Mouse (Mus musculus) frontal cortex, postnatal 10 days (tissue): ENCODE measurements around the gene Rcor3.

ENCODE experiments used
- DNase-seq, 2 experiments: peaks; one replicate each; pipeline ENCODE4 v3.0.0; 2022; ENCODE audit warnings: low spot score in 2 of 2, mixed read lengths in 1 of 2

Rcor3 gene

DNA sequence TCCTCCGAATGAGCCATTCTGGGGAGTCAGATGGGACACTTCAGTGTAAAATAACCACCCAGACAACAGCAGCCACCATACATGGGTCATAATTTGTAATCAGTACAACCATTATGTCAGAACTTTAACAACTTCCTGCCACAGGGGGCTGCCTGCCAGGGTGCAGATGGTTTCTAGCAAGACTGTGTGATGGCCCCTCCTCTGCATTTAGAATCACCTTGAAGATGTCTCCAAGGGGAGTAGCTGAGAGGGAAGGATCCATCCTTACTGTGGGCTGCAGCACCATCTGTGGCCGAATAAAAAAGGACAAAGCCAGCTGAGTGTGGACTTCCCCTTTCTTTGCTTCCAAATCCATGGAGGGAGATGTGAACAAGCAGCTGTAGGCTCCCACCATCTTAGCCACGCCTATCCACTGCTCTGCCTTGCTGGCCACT is 67.2 kb downstream of the Rcor3 start:
- DNase-seq: no peak

DNA sequence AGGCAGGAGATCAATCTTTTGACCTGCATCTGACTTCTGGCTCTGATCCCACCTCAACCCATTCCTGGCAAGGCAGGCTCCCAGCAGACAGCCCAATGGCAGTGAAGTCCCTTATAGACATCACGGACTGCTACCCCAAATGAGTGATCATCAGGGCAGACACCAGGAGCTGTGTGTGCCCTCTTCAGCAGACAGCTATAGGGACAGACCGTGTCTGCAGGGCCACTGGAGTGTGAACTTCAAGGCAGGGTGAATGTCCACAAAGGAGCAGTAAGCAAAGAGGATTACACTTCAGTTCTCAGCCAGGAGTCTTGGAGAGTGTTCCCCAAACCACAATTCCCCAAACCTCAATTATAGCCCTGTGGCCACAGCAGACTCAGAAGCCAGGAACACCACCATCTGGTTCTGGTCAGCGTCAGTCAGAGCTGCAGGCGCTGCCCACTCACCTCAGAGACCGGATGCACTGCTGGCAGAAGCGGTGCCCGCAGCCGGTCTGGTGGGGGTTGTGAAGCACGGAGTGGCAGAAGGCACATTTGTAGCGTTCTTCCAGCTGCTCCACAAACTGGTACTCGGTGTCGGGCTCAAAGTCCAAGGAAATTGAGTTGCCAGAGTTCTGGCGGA is 67.8 kb downstream of the Rcor3 start:
- DNase-seq: no peak

DNA sequence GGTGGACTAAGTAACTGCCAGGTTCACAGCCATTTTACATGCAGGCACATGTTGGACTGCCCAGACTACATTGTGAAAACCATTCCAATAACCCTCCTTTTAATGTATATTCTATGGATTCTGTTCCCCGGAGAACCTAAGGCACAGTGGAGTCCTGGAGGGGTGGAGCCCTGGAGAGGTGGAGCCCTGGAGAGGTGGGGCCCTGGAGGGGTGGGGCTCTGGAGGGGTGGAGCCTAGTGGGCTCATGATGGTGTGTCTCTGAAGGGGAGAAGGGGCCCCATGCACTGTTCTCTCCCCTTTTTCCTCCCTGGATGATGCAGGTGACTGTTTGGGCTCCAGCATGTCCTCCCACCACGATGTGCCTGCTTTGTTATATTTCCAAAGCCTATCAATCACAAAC is 69.7 kb downstream of the Rcor3 start:
- DNase-seq: no peak

DNA sequence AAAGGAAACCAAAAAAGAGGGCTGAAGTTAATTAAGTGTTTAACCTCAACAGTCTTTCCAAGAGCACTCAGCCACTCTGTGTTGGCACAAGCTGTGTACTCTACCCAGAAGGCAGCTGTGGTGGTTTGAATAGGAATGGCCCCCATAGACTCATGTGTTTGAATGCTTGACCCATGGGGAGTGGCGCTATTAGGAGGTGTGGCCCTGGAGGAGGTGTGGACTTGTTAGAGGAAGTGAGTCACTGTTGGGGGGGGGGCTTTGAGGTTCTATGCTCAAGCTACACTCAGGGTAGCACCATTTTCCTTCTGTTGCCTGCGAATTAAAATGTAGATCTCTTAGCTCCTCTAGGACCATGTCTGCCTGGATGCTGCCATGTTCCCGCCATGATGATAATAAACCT is 70.9 kb downstream of the Rcor3 start:
- no peak for DNase-seq

DNA sequence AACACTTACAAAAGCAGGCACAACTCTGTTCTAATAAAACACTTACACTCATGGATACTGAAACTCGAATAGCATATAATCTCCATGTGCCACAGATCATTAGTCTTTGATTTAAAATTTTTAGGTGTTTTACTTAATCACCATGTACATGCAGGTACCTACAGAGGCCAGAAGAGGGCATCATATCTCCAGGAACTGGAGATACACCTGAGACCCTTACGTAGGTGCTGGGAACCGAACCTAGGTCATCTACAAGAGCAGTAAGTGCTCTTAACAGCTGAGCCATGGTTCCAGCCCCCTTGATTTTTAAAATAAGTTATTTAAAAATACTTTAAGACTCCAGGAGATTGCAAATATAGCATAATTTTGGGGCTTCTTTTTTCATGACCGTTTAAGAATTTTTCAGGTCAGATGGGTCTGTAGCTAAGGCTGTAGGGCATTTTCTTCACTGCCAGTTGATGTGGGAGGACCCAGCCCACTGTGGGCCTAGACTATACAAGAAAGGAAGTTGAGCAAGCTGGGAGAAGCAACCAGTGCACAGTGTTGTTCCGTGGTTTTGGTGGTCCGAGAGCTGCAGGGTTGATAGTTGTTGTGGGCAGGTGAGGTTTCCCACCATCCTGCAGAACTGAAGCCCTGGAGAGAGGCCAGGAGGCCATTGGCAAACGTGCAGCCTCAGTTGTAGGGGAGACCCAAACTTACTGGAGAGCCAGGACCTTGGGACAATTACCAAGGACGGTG is 74.5 kb downstream of the Rcor3 start:
- no peak for DNase-seq

DNA sequence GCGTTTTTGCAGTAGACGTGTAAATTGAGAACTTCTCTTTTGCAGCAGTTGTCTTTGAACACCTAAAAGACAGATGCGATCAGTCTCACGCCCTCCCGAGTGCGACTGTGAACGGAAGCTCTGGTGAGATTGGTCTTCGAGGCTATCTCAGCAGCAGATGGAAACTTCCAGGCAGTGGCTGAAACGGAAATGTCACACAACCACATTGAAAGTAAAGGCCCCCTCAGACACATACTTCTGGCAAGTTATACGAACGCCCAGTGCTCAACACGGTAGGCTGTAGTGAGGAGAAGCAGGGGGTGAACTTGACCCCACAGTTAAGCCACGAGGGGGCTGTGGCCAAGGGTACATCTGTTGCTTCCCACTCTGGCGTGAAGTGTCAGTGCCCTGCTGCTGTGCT is 75.2 kb downstream of the Rcor3 start:
- no peak for DNase-seq

DNA sequence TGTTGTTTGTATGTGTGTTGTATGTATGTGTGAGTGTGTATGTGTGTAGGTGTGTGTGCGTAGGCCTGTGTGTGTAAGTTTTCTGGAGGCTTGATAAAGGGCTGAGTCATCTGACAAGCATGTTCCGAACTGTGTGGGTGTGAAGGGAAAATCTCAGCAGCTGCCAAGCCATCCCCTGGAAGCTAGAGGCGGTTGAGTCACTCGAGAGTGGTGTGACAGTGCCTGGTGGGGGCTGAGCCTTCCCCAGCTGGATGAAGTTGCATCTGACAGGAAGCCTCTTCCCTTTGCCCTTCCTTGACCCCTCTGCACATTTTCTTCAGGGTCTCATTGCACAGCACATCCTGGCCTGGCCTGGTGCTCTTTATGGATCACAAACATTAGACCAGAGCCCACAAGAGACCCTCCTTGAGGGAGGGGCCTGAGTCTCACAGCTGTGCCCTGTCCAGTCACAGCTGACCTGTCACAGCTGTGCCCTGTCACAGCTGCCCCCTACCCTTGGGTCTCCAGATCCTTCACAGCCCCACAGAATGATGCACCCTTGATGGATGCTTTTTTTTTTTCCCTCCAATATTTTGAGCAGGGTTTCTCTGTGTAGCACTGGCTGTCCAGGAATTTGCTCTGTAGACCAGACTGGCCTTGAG is 76.1 kb downstream of the Rcor3 start:
- DNase-seq: peak; percentile 46 to 68

DNA sequence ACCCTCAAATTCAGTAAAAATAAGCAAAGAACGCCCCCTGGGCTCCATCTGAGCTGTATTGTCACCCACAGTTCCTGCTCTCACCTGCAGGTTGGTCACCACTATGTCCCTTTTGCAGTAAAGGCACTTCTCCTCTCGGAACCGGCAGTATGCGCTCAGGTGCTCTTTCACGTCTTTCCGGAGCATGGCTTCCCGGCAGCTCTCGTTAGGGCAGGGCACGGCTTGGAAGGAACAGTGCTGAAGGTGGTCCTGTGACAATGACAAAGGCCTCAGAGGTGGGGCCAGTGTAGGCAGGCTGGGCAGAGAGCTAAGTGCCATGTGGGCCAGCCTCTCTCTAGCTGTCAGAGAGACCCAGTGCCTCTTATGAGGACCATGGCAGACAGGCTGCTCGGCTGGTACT is 79.0 kb downstream of the Rcor3 start:
- no peak for DNase-seq

DNA sequence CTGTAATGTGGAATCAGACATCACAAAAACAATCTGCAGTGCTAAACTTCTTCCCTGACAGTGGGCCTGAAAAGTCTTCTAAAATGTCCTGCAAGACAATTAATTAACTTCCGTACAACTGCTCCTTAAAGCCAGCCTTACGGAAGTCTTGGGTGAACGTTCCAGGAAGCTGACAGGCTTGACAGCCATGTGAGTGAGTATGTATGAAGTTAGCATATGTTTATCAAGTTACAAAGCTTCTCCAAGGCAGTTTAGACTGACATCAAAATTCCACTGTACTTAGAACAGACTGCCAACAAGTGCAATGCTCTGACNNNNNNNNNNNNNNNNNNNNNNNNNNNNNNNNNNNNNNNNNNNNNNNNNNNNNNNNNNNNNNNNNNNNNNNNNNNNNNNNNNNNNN is 84.1 kb downstream of the Rcor3 start:
- no peak for DNase-seq

DNA sequence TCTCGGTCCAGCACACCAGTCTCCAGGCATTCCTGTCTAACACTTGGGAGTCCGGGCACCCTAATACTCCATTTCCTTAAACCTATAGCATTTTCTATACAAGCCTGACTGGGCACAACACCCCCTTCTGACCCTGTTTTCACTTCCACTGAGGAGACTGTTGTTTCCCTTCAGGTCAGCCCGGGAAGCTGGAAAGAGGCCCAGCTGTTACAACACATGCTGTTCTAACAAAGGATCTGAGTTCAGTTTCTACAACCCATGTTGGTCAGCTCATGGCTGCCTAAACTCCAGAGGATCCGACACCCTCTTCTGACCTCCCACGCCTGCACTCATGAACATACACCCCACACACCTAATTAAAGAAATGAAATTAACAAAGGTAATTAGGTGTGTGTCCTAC is 84.9 kb downstream of the Rcor3 start:
- DNase-seq: no peak

DNA sequence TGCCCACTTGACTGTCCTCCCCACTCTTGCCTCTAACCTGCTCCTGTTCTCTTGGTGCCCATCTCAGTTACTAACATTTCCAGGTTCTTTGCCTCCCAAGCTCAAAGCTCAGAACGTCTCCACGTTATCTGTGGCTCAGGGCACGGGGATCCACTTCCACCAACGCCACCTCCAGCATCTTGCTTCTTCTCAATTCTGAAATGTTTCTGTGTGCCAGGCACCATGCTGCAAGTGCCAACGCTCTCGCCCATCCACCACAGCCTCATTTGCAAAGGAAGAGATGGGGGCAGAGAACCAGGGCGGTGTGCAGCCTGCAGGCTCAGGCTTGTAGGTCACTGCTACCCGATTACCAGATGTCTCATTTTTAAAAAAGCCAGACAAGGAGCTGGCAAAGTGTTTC is 85.4 kb downstream of the Rcor3 start:
- DNase-seq: no peak
